Mouse (Mus musculus) hindbrain, embryonic 10.5 days (tissue): ENCODE measurements around the gene Hoxb8. TPM values are rescaled to one million over a fixed set of nuclear protein-coding genes. Genes with fewer than 3 reads are reported as not detected.

Experiments used
- DNase-seq: peaks from one replicate; pipeline ENCODE4 v3.0.0-alpha.2; 2017; ENCODE audit warnings: low spot score
- H3K27ac ChIP-seq: fragments of 300-500 bp; sonication (generic); 2 replicates; pipeline ENCODE4 v1.5.1; 2016; ENCODE audit warnings: mild to moderate bottlenecking, moderate library complexity
- H3K27me3 ChIP-seq: fragments of 300-500 bp; sonication (generic); 2 replicates; pipeline ENCODE4 v1.6.1; 2016; ENCODE audit warnings: mild to moderate bottlenecking; ENCODE audit not compliant: poor library complexity, insufficient read depth, severe bottlenecking
- H3K36me3 ChIP-seq: fragments of 300-500 bp; sonication (generic); 2 replicates; pipeline ENCODE4 v1.6.1; 2016; ENCODE audit warnings: mild to moderate bottlenecking, moderate library complexity
- H3K4me1 ChIP-seq: fragments of 300-500 bp; sonication (generic); replicated peaks from 2 replicates; pipeline ENCODE4 v1.6.1; 2016; ENCODE audit warnings: mild to moderate bottlenecking
- H3K4me3 ChIP-seq: fragments of 300-500 bp; sonication (generic); 2 replicates; pipeline ENCODE4 v1.5.1; 2016; ENCODE audit warnings: mild to moderate bottlenecking, moderate library complexity
- H3K9me3 ChIP-seq: fragments of 300-500 bp; sonication (generic); 2 replicates; pipeline ENCODE4 v1.6.1; 2016; ENCODE audit warnings: mild to moderate bottlenecking, moderate library complexity
- WGBS: fragments of 180-500 bp; shearing (Covaris S2); methylation state at CpG from one replicate; pipeline ENCODE4 v1.1.7; 2016; 5-methylcytosine and 5-hydroxymethylcytosine counted together
- polyA plus RNA-seq: library from polyadenylated mRNA; unstranded; fragments of >200 nt; fragmentation: Nextera tagmentation; extraction: Ambion mirVana; gene quantifications from 2 replicates; pipeline ENCODE4 v1.2.1, GENCODE M21; 2016

Gene Hoxb8
- polyA plus RNA-seq, 1 experiment from 2014 or later: 0.08 TPM

- Histone ChIP-seq H3K9me3 (no peaks in the 10 kb centered on the region), H3K4me1 (peaks cover 14% of the 10 kb centered on the region), H3K27ac (no peak overlapping the region), H3K36me3 (no peaks in the 10 kb centered on the region), H3K27me3 (peaks cover 100% of the 10 kb centered on the region), H3K4me3 (no peak overlapping the region)
- WGBS: under 1% methylated on average over 58 of the region's 58 CpGs
- no peak for DNase-seq
Measured at GRCm38 (mm10) chr11:96272024-96272921, 9.4 kb upstream of the Hoxb8 start.

- 4% methylated on average over 10 of the region's 10 CpGs for WGBS
- no peak for DNase-seq
- Histone ChIP-seq H3K36me3 (no peaks in the 10 kb centered on the region), H3K9me3 (no peaks in the 10 kb centered on the region), H3K27me3 (peaks cover 100% of the 10 kb centered on the region), H3K4me3 (no peak overlapping the region), H3K4me1 (peaks cover 14% of the 10 kb centered on the region), H3K27ac (no peak overlapping the region)
Measured at GRCm38 (mm10) chr11:96274428-96274827, 7.3 kb upstream of the Hoxb8 start.

GRCm38 (mm10) chr11:96275896-96276295 lies 5.8 kb upstream of the Hoxb8 start:
- Histone ChIP-seq H3K27ac (no peak overlapping the region), H3K9me3 (no peaks in the 10 kb centered on the region), H3K4me3 (no peak overlapping the region), H3K36me3 (no peaks in the 10 kb centered on the region), H3K4me1 (peaks cover 14% of the 10 kb centered on the region), H3K27me3 (peaks cover 100% of the 10 kb centered on the region)
- no peak for DNase-seq
- WGBS: 6% methylated on average over 4 of the region's 4 CpGs

GRCm38 (mm10) chr11:96277151-96278044 lies 4.3 kb upstream of the Hoxb8 start:
- peaks cover 100% of the 10 kb centered on the region for H3K27me3 ChIP-seq
- H3K4me3 ChIP-seq: no peak overlapping the region
- under 1% methylated on average over 35 of the region's 35 CpGs for WGBS
- no peak for DNase-seq
- H3K36me3 ChIP-seq: no peaks in the 10 kb centered on the region
- no peak overlapping the region for H3K27ac ChIP-seq
- H3K9me3 ChIP-seq: no peaks in the 10 kb centered on the region
- peaks cover 1% of the 10 kb centered on the region for H3K4me1 ChIP-seq

GRCm38 (mm10) chr11:96278324-96278723 lies 3.4 kb upstream of the Hoxb8 start:
- Histone ChIP-seq H3K4me3 (no peak overlapping the region), H3K27me3 (peaks cover 100% of the 10 kb centered on the region), H3K9me3 (no peaks in the 10 kb centered on the region), H3K27ac (no peak overlapping the region), H3K4me1 (peaks cover 5% of the 10 kb centered on the region; the same call in 1 of the 2 replicates), H3K36me3 (no peaks in the 10 kb centered on the region)
- 19% methylated on average over 14 of the region's 14 CpGs for WGBS
- no peak for DNase-seq

- H3K4me1 ChIP-seq: peaks cover 5% of the 10 kb centered on the region
- under 1% methylated on average over 9 of the region's 9 CpGs for WGBS
- H3K4me3 ChIP-seq: no peak overlapping the region
- no peaks in the 10 kb centered on the region for H3K9me3 ChIP-seq
- H3K27ac ChIP-seq: no peak overlapping the region
- H3K27me3 ChIP-seq: peaks cover 100% of the 10 kb centered on the region
- peak; percentile 84 for DNase-seq
- no peaks in the 10 kb centered on the region for H3K36me3 ChIP-seq
Measured at GRCm38 (mm10) chr11:96278773-96279172, 2.9 kb upstream of the Hoxb8 start.

GRCm38 (mm10) chr11:96279421-96280233 lies 2.1 kb upstream of the Hoxb8 start:
- peaks cover 100% of the 10 kb centered on the region for H3K27me3 ChIP-seq
- H3K27ac ChIP-seq: no peak overlapping the region
- no peaks in the 10 kb centered on the region for H3K36me3 ChIP-seq
- DNase-seq: no peak
- peaks cover 13% of the 10 kb centered on the region for H3K4me1 ChIP-seq
- no peak overlapping the region for H3K4me3 ChIP-seq
- 3% methylated on average over 31 of the region's 31 CpGs for WGBS
- no peaks in the 10 kb centered on the region for H3K9me3 ChIP-seq

GRCm38 (mm10) chr11:96280399-96281378 lies 1.0 kb upstream of the Hoxb8 start:
- H3K36me3 ChIP-seq: no peaks in the 10 kb centered on the region
- peaks cover 100% of the 10 kb centered on the region for H3K27me3 ChIP-seq
- peaks cover 21% of the 10 kb centered on the region for H3K4me1 ChIP-seq
- WGBS: 7% methylated on average over 8 of the region's 8 CpGs
- no peaks in the 10 kb centered on the region for H3K9me3 ChIP-seq
- DNase-seq: no peak
- no peak overlapping the region for H3K4me3 ChIP-seq
- H3K27ac ChIP-seq: no peak overlapping the region

GRCm38 (mm10) chr11:96281396-96281795 lies 309 bp upstream of the Hoxb8 start:
- Histone ChIP-seq H3K36me3 (no peaks in the 10 kb centered on the region), H3K9me3 (no peaks in the 10 kb centered on the region), H3K27me3 (peaks cover 100% of the 10 kb centered on the region), H3K4me3 (no peak overlapping the region), H3K27ac (no peak overlapping the region), H3K4me1 (peaks cover 21% of the 10 kb centered on the region)
- WGBS: 4% methylated on average over 18 of the region's 18 CpGs
- DNase-seq: no peak

- Histone ChIP-seq H3K4me3 (no peak overlapping the region; the same call in 1 of the 2 replicates), H3K36me3 (no peaks in the 10 kb centered on the region), H3K27me3 (peaks cover 100% of the 10 kb centered on the region), H3K4me1 (peaks cover 27% of the 10 kb centered on the region), H3K9me3 (no peaks in the 10 kb centered on the region), H3K27ac (no peak overlapping the region)
- under 1% methylated on average over 49 of the region's 49 CpGs for WGBS
- DNase-seq: peak; percentile 73
Measured at GRCm38 (mm10) chr11:96282795-96283430, 1.2 kb downstream of the Hoxb8 start.

- DNase-seq: peak; percentile 68
- H3K36me3 ChIP-seq: no peaks in the 10 kb centered on the region
- H3K4me3 ChIP-seq: peak overlapping the region; percentile 40
- no peaks in the 10 kb centered on the region for H3K9me3 ChIP-seq
- peaks cover 27% of the 10 kb centered on the region for H3K4me1 ChIP-seq
- no peak overlapping the region for H3K27ac ChIP-seq
- H3K27me3 ChIP-seq: peaks cover 100% of the 10 kb centered on the region
- WGBS: under 1% methylated on average over 49 of the region's 49 CpGs
Measured at GRCm38 (mm10) chr11:96284041-96284749, 2.5 kb downstream of the Hoxb8 start.
